Mouse (Mus musculus) v-Abl transformed pro-B cells (cell line): Measurements from ENCODE around the gene Muc20.

Experiments
- in situ Hi-C, 2 experiments: fragments of 400-800 bp; cut with MboI; formaldehyde crosslinking; loops; one replicate each; pipeline ENCODE4 v1.15.1; 2025; ENCODE audit not compliant: unreplicated experiment in 2 of 2

Gene Muc20

GRCm38 (mm10) chr16:32728240-32728639 is 69.0 kb downstream of the Muc20 start:
- in situ Hi-C loops: no loop called here
